Mouse (Mus musculus): ENCODE measurements at regions not wholly inside any gene's neighbourhood (a gene's known extent, or its start where the extent isn't known, plus 50 kb on each side); places are given as distances from the start of the nearest gene placed in this dataset.

- DNase-seq, result no peak
Observed at GRCm38 (mm10) chrX:42431851-42432635, 57.4 kb upstream of the Tex13c2 start.
